Mouse (Mus musculus): ENCODE results near the gene Barx2. TPM values are rescaled to one million over a fixed set of nuclear protein-coding genes. Genes with fewer than 3 reads are reported as not detected.

The Barx2 gene
- polyA plus RNA-seq, 1 experiment from 2014 or later = not detected

GRCm38 (mm10) chr9:31802641-31803040, 110.6 kb downstream of the Barx2 start:
- WGBS = 83% methylated on average over 1 of the region's 1 CpGs
- H3K4me3 ChIP-seq = no peak overlapping the region

More at GRCm38 (mm10) chr9:31802641-31803040, 110.6 kb downstream of the Barx2 start:
- Histone ChIP-seq H3K27ac (ENCODE audit: poor library complexity, severe bottlenecking) (no peak overlapping the region), H3K4me1 (replicated peaks) (no peaks in the 10 kb centered on the region), H3K27me3 (replicated peaks) (no peaks in the 10 kb centered on the region), H3K4me2 (no peak overlapping the region), H3K36me3 (no peaks in the 10 kb centered on the region), H3K9ac (no peak overlapping the region), H3K9me3 (replicated peaks) (no peaks in the 10 kb centered on the region)
- ATAC-seq (ENCODE audit: insufficient number of reproducible peaks, low FRiP score) = no peak

Other genes starting within 250 kb of the Barx2 start
- 2.9 and 3.5 TPM in 2 replicates for gene Arhgap32, start 202.7 kb upstream of the Barx2 start, polyA plus RNA-seq (2016; fragmentation: Nextera tagmentation; extraction: Ambion mirVana)

Data from heart, embryonic 12.5 days (tissue).